Comparison of ENCODE assay signal across 25 mouse cellular contexts in the genomic region with DNA sequence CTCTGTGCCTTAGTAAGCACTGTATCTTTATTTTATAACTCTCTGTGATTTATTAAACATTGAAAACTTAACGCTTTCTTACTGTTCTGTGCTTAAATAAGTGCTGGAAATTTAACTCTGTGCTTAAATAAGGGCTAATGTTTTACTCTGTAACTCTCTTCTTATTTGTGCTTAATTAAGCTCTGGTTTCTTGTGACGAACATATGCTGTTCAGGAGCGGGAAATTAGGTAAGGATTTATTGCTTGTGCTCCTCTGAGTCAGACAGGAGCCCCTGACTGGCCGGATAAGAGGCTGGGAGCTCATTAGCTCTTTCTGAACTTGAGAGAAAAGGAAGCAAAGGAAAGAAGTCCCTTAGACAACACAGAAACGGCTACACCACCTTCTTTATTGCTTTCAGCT. TPM values are rescaled to one million over a fixed set of nuclear protein-coding genes. Genes with fewer than 3 reads are reported as not detected.
DNase-seq lines count a peak whose midpoint lies in the region; ATAC-seq and TF ChIP-seq lines count a peak whose summit lies in the region.
"Had no signal": no experiment of that assay in that cellular context is flagged by ENCODE, and none has a peak within 500 bp of the region (broad histone marks: within the 10 kb centered on the region; RNA-seq: fewer than 3 reads in every experiment).

No protein-coding gene starts in this region.

- peak overlapping the region; percentile 22; the same call in 1 of the 2 replicates for H3K4me2 ChIP-seq in kidney, embryonic 15.5 days
- no peak overlapping the region for H3K4me2 ChIP-seq in forebrain, postnatal 0 days (ENCODE audit: low read depth)
- H3K4me2 ChIP-seq: embryonic facial prominence, embryonic 13.5 days; forebrain, embryonic 12.5 days; heart, embryonic 13.5 days; hindbrain, embryonic 15.5 days had no signal

- no peak for DNase-seq in kidney, adult 11 months
- peak; percentile 14 for DNase-seq in embryo, embryonic 11 days
- no peak for DNase-seq in limb, embryonic 10.5 days (ENCODE audit: low spot score)
- DNase-seq in forebrain, postnatal 0 days, result no peak
- DNase-seq in adrenal gland, adult 2 months, result no peak
- no peak for DNase-seq in spleen, adult 18-20 months
- DNase-seq: adrenal gland, postnatal 10 days; cerebellum, adult 11-12 months; cerebellum, adult 9-11 months; cerebellum, postnatal 36 days; gastrocnemius, postnatal 36 days; heart, adult 11 months; heart, postnatal 36 days had no signal

- TF ChIP-seq CTCF in forebrain, postnatal 0 days (IDR thresholded peaks at IDR 0.05; ENCODE audit: low read depth), result no peak

- H3K27ac ChIP-seq in kidney, embryonic 15.5 days, result peak overlapping the region; percentile 51
- peak overlapping the region; percentile 70 for H3K27ac ChIP-seq in limb, embryonic 10.5 days
- no peak overlapping the region for H3K27ac ChIP-seq in forebrain, postnatal 0 days (ENCODE audit: low read depth, low read length)
- H3K27ac ChIP-seq: embryonic facial prominence, embryonic 13.5 days; forebrain, embryonic 12.5 days; heart, embryonic 13.5 days; hindbrain, embryonic 15.5 days had no signal

- H3K27me3 ChIP-seq in kidney, embryonic 15.5 days, result no peaks in the 10 kb centered on the region
- H3K27me3 ChIP-seq in limb, embryonic 10.5 days (ENCODE audit: low read depth, poor library complexity, severe bottlenecking), result no peaks in the 10 kb centered on the region
- no peaks in the 10 kb centered on the region for H3K27me3 ChIP-seq in forebrain, postnatal 0 days (ENCODE audit: insufficient read depth, low read length)
- H3K27me3 ChIP-seq: embryonic facial prominence, embryonic 13.5 days; forebrain, embryonic 12.5 days; hindbrain, embryonic 15.5 days had no signal

- peaks cover 10% of the 10 kb centered on the region for H3K4me1 ChIP-seq in kidney, embryonic 15.5 days
- H3K4me1 ChIP-seq in limb, embryonic 10.5 days, result peaks cover 30% of the 10 kb centered on the region
- no peaks in the 10 kb centered on the region for H3K4me1 ChIP-seq in forebrain, postnatal 0 days (ENCODE audit: insufficient read depth)
- H3K4me1 ChIP-seq: embryonic facial prominence, embryonic 13.5 days; forebrain, embryonic 12.5 days; heart, embryonic 13.5 days; hindbrain, embryonic 15.5 days had no signal

- no peaks in the 10 kb centered on the region for H3K9me3 ChIP-seq in kidney, embryonic 15.5 days (replicated peaks)
- no peaks in the 10 kb centered on the region for H3K9me3 ChIP-seq in limb, embryonic 10.5 days (replicated peaks)
- no peaks in the 10 kb centered on the region for H3K9me3 ChIP-seq in forebrain, postnatal 0 days (ENCODE audit: low read length)
- H3K9me3 ChIP-seq: embryonic facial prominence, embryonic 13.5 days; forebrain, embryonic 12.5 days; heart, embryonic 13.5 days; hindbrain, embryonic 15.5 days had no signal

- WGBS in kidney, embryonic 15.5 days, result 5% methylated on average over 5 of the region's 5 CpGs
- WGBS in limb, embryonic 10.5 days, result 20% methylated on average over 5 of the region's 5 CpGs
- 21% methylated on average over 5 of the region's 5 CpGs for WGBS in forebrain, postnatal 0 days

- no peak overlapping the region for H3K9ac ChIP-seq in kidney, embryonic 15.5 days
- no peak overlapping the region for H3K9ac ChIP-seq in forebrain, postnatal 0 days
- H3K9ac ChIP-seq: embryonic facial prominence, embryonic 13.5 days; forebrain, embryonic 12.5 days; heart, embryonic 13.5 days; hindbrain, embryonic 15.5 days had no signal

- H3K36me3 ChIP-seq in kidney, embryonic 15.5 days, result no peaks in the 10 kb centered on the region
- H3K36me3 ChIP-seq in limb, embryonic 10.5 days, result no peaks in the 10 kb centered on the region
- H3K36me3 ChIP-seq in forebrain, postnatal 0 days (ENCODE audit: insufficient read depth), result no peaks in the 10 kb centered on the region
- H3K36me3 ChIP-seq: embryonic facial prominence, embryonic 13.5 days; forebrain, embryonic 12.5 days; heart, embryonic 13.5 days; hindbrain, embryonic 15.5 days had no signal

- no peak for ATAC-seq in kidney, embryonic 15.5 days (replicated peaks; ENCODE audit: low FRiP score)
- ATAC-seq in forebrain, postnatal 0 days, result no peak
- ATAC-seq: forebrain, embryonic 16.5 days; inflammation-experienced regulatory T-cells, adult 6 months had no signal

- no peak overlapping the region for H3K4me3 ChIP-seq in kidney, embryonic 15.5 days (replicated peaks)
- H3K4me3 ChIP-seq in limb, embryonic 10.5 days, result no peak overlapping the region
- H3K4me3 ChIP-seq in forebrain, postnatal 0 days (ENCODE audit: low read depth, low read length), result no peak overlapping the region
- H3K4me3 ChIP-seq: embryonic facial prominence, embryonic 13.5 days; forebrain, embryonic 12.5 days; heart, embryonic 13.5 days; hindbrain, embryonic 15.5 days had no signal

RNA-seq across cellular contexts. Expression of a gene that starts 5.5 kb away (rescaled TPM):
- not detected in 2 replicates for polyA plus RNA-seq in kidney, embryonic 15.5 days (2015; fragmentation: Nextera tagmentation; extraction: Ambion mirVana)
- not detected in 2 replicates for polyA plus RNA-seq in limb, embryonic 10.5 days (2016; fragmentation: Nextera tagmentation; extraction: Ambion mirVana)
- total RNA-seq in forebrain, postnatal 0 days (2014; rRNA removed), result not detected in 2 replicates
- polyA plus RNA-seq in forebrain, postnatal 0 days (2015; fragmentation: Nextera tagmentation; extraction: Ambion mirVana), result not detected in 2 replicates
- not detected for total RNA-seq in adrenal gland, adult 2 months (2021)
- polyA plus RNA-seq in adrenal gland, adult 2 months (2012; rRNA removed), result not detected in 2 replicates
- total RNA-seq: adrenal gland, postnatal 10 days; adrenal gland, postnatal 4 days; ES-E14; gastrocnemius, adult 8-10 months; gastrocnemius, postnatal 36 days; heart, postnatal 36 days had no signal
- polyA plus RNA-seq: embryonic facial prominence, embryonic 13.5 days; forebrain, embryonic 12.5 days; forebrain, embryonic 16.5 days; heart, embryonic 13.5 days; heart, postnatal 0 days; hindbrain, embryonic 11.5 days; hindbrain, embryonic 15.5 days; inflammation-experienced regulatory T-cells, adult 6 months had no signal

RNA-seq across cellular contexts. Expression of a gene that starts 14.9 kb away (rescaled TPM):
- not detected in 2 replicates for polyA plus RNA-seq in kidney, embryonic 15.5 days (2015; fragmentation: Nextera tagmentation; extraction: Ambion mirVana)
- not detected in 2 replicates for polyA plus RNA-seq in limb, embryonic 10.5 days (2016; fragmentation: Nextera tagmentation; extraction: Ambion mirVana)
- total RNA-seq in forebrain, postnatal 0 days (2014; rRNA removed), result not detected in 2 replicates
- not detected in 2 replicates for polyA plus RNA-seq in forebrain, postnatal 0 days (2015; fragmentation: Nextera tagmentation; extraction: Ambion mirVana)
- not detected for total RNA-seq in adrenal gland, adult 2 months (2021)
- not detected in 2 replicates for polyA plus RNA-seq in adrenal gland, adult 2 months (2012; rRNA removed)
- total RNA-seq: adrenal gland, postnatal 10 days; adrenal gland, postnatal 4 days; ES-E14; gastrocnemius, adult 8-10 months; gastrocnemius, postnatal 36 days; heart, postnatal 36 days had no signal
- polyA plus RNA-seq: embryonic facial prominence, embryonic 13.5 days; forebrain, embryonic 12.5 days; forebrain, embryonic 16.5 days; heart, embryonic 13.5 days; heart, postnatal 0 days; hindbrain, embryonic 11.5 days; hindbrain, embryonic 15.5 days; inflammation-experienced regulatory T-cells, adult 6 months had no signal

RNA-seq across cellular contexts. Expression of a gene that starts 17.0 kb away (rescaled TPM):
- not detected in 2 replicates for polyA plus RNA-seq in kidney, embryonic 15.5 days (2015; fragmentation: Nextera tagmentation; extraction: Ambion mirVana)
- polyA plus RNA-seq in limb, embryonic 10.5 days (2016; fragmentation: Nextera tagmentation; extraction: Ambion mirVana), result not detected in 2 replicates
- total RNA-seq in forebrain, postnatal 0 days (2014; rRNA removed), result not detected in 2 replicates
- polyA plus RNA-seq in forebrain, postnatal 0 days (2015; fragmentation: Nextera tagmentation; extraction: Ambion mirVana), result not detected in 2 replicates
- total RNA-seq in adrenal gland, adult 2 months (2021), result not detected
- not detected in 2 replicates for polyA plus RNA-seq in adrenal gland, adult 2 months (2012; rRNA removed)
- total RNA-seq: adrenal gland, postnatal 10 days; adrenal gland, postnatal 4 days; ES-E14; gastrocnemius, adult 8-10 months; gastrocnemius, postnatal 36 days; heart, postnatal 36 days had no signal
- polyA plus RNA-seq: embryonic facial prominence, embryonic 13.5 days; forebrain, embryonic 12.5 days; forebrain, embryonic 16.5 days; heart, embryonic 13.5 days; heart, postnatal 0 days; hindbrain, embryonic 11.5 days; hindbrain, embryonic 15.5 days; inflammation-experienced regulatory T-cells, adult 6 months had no signal

RNA-seq across cellular contexts. Expression of a gene that starts 24.2 kb away (rescaled TPM):
- not detected in 2 replicates for polyA plus RNA-seq in kidney, embryonic 15.5 days (2015; fragmentation: Nextera tagmentation; extraction: Ambion mirVana)
- not detected in 2 replicates for polyA plus RNA-seq in limb, embryonic 10.5 days (2016; fragmentation: Nextera tagmentation; extraction: Ambion mirVana)
- total RNA-seq in forebrain, postnatal 0 days (2014; rRNA removed), result not detected in 2 replicates
- polyA plus RNA-seq in forebrain, postnatal 0 days (2015; fragmentation: Nextera tagmentation; extraction: Ambion mirVana), result not detected in 2 replicates
- total RNA-seq in adrenal gland, adult 2 months (2021), result not detected
- polyA plus RNA-seq in adrenal gland, adult 2 months (2012; rRNA removed), result not detected in 2 replicates
- total RNA-seq: adrenal gland, postnatal 10 days; adrenal gland, postnatal 4 days; ES-E14; gastrocnemius, adult 8-10 months; gastrocnemius, postnatal 36 days; heart, postnatal 36 days had no signal
- polyA plus RNA-seq: embryonic facial prominence, embryonic 13.5 days; forebrain, embryonic 12.5 days; forebrain, embryonic 16.5 days; heart, embryonic 13.5 days; heart, postnatal 0 days; hindbrain, embryonic 11.5 days; hindbrain, embryonic 15.5 days; inflammation-experienced regulatory T-cells, adult 6 months had no signal

RNA-seq across cellular contexts. Expression of a gene that starts 54.5 kb away (rescaled TPM):
- 0.08 TPM in 1 of 2 replicates, not detected in the other for polyA plus RNA-seq in kidney, embryonic 15.5 days (2015; fragmentation: Nextera tagmentation; extraction: Ambion mirVana)
- not detected in 2 replicates for polyA plus RNA-seq in limb, embryonic 10.5 days (2016; fragmentation: Nextera tagmentation; extraction: Ambion mirVana)
- not detected in 2 replicates for total RNA-seq in forebrain, postnatal 0 days (2014; rRNA removed)
- 0.29 TPM in 1 of 2 replicates, not detected in the other for polyA plus RNA-seq in forebrain, postnatal 0 days (2015; fragmentation: Nextera tagmentation; extraction: Ambion mirVana)
- total RNA-seq in adrenal gland, adult 2 months (2021), result not detected
- polyA plus RNA-seq in adrenal gland, adult 2 months (2012; rRNA removed), result not detected in 2 replicates
- total RNA-seq: adrenal gland, postnatal 10 days; adrenal gland, postnatal 4 days; ES-E14; gastrocnemius, adult 8-10 months; gastrocnemius, postnatal 36 days; heart, postnatal 36 days had no signal
- polyA plus RNA-seq: embryonic facial prominence, embryonic 13.5 days; forebrain, embryonic 12.5 days; forebrain, embryonic 16.5 days; heart, embryonic 13.5 days; heart, postnatal 0 days; hindbrain, embryonic 11.5 days; hindbrain, embryonic 15.5 days had no signal
